Mouse (Mus musculus): ENCODE measurements at regions not wholly inside any gene's neighbourhood (a gene's known extent, or its start where the extent isn't known, plus 50 kb on each side); places are given as distances from the start of the nearest gene placed in this dataset.

GRCm38 (mm10) chr11:112953491-112953890 lies 171.5 kb downstream of the Sox9 start:
- TF ChIP-seq GATA1 (IDR thresholded peaks at IDR 0.05; ENCODE audit: low read length) (no peak), TAL1 (IDR thresholded peaks at IDR 0.05; ENCODE audit: low read length) (no peak)

All from erythroblast, embryonic 14.5 days (primary cell).